19 mouse cellular contexts compared by ENCODE assay signal in genomic region chr14:10036685-10037215, GRCm38 (mm10).
DNase-seq lines count a peak whose midpoint lies in the region; ATAC-seq lines count a peak whose summit lies in the region.
"Had no signal": no experiment of that assay in that cellular context is flagged by ENCODE, and none has a peak within 500 bp of the region (broad histone marks: within the 10 kb centered on the region; RNA-seq: fewer than 3 reads in every experiment).

No protein-coding gene starts in this region.

- H3K4me3 ChIP-seq in embryonic facial prominence, embryonic 14.5 days (ENCODE audit: low read depth, low read length) = no peak overlapping the region
- H3K4me3 ChIP-seq in embryonic facial prominence, embryonic 10.5 days = no peak overlapping the region
- H3K4me3 ChIP-seq: embryonic facial prominence, embryonic 13.5 days; forebrain, embryonic 13.5 days; forebrain, embryonic 15.5 days had no signal

- no peak for ATAC-seq in embryonic facial prominence, embryonic 14.5 days (ENCODE audit: low read depth)
- ATAC-seq: forebrain, embryonic 13.5 days; forebrain, embryonic 15.5 days; forebrain, postnatal 0 days had no signal

- peak; percentile 17 for DNase-seq in embryonic facial prominence, embryonic 14.5 days (ENCODE audit: low spot score)
- DNase-seq in embryonic facial prominence, embryonic 10.5 days (ENCODE audit: low spot score) = no peak
- DNase-seq in frontal cortex, adult 2 months (ENCODE audit: extremely low spot score in 1 of 2, low spot score in 1 of 2) = peak; percentile 5 to 33
- DNase-seq in frontal cortex, postnatal 25 days (ENCODE audit: low spot score in 2 of 2) = no peak
- DNase-seq in right cerebral cortex, adult 18-20 months = peak; percentile 9
- DNase-seq in right cerebral cortex, postnatal 14 days = no peak
- DNase-seq in telencephalon, adult 2 months (ENCODE audit: low read depth, low spot score) = peak; percentile 70
- no peak for DNase-seq in cerebellum, postnatal 14 days
- DNase-seq: adrenal gland, adult 2 months; adrenal gland, postnatal 10 days; adrenal gland, postnatal 25 days; cerebellum, adult 11-12 months; cerebellum, adult 2 months; cerebellum, adult 9-11 months; cerebellum, postnatal 25 days; forebrain, postnatal 0 days had no signal

- H3K4me1 ChIP-seq in embryonic facial prominence, embryonic 14.5 days (ENCODE audit: control insufficient read depth, insufficient read depth, low read length) = no peaks in the 10 kb centered on the region
- H3K4me1 ChIP-seq in embryonic facial prominence, embryonic 10.5 days = peaks cover 12% of the 10 kb centered on the region
- H3K4me1 ChIP-seq: embryonic facial prominence, embryonic 13.5 days; forebrain, embryonic 13.5 days; forebrain, embryonic 15.5 days had no signal

- H3K27me3 ChIP-seq in embryonic facial prominence, embryonic 14.5 days (replicated peaks; ENCODE audit: control insufficient read depth, insufficient read depth, low read length) = no peaks in the 10 kb centered on the region
- peaks cover 37% of the 10 kb centered on the region for H3K27me3 ChIP-seq in embryonic facial prominence, embryonic 10.5 days (replicated peaks; ENCODE audit: low read depth, poor library complexity, severe bottlenecking)
- H3K27me3 ChIP-seq: embryonic facial prominence, embryonic 13.5 days; forebrain, embryonic 13.5 days; forebrain, embryonic 15.5 days had no signal

- H3K36me3 ChIP-seq in embryonic facial prominence, embryonic 14.5 days (ENCODE audit: control insufficient read depth, insufficient read depth, low read length) = no peaks in the 10 kb centered on the region
- no peaks in the 10 kb centered on the region for H3K36me3 ChIP-seq in embryonic facial prominence, embryonic 10.5 days (replicated peaks)
- H3K36me3 ChIP-seq: embryonic facial prominence, embryonic 13.5 days; forebrain, embryonic 15.5 days had no signal

- H3K9me3 ChIP-seq in embryonic facial prominence, embryonic 14.5 days (ENCODE audit: control insufficient read depth, low read length) = no peaks in the 10 kb centered on the region
- H3K9me3 ChIP-seq in embryonic facial prominence, embryonic 10.5 days = no peaks in the 10 kb centered on the region
- H3K9me3 ChIP-seq: embryonic facial prominence, embryonic 13.5 days; forebrain, embryonic 13.5 days; forebrain, embryonic 15.5 days had no signal

- H3K9ac ChIP-seq in embryonic facial prominence, embryonic 14.5 days (ENCODE audit: low read depth, low read length) = no peak overlapping the region
- H3K9ac ChIP-seq: embryonic facial prominence, embryonic 13.5 days; forebrain, embryonic 13.5 days; forebrain, embryonic 15.5 days; forebrain, postnatal 0 days had no signal

- no peak overlapping the region for H3K27ac ChIP-seq in embryonic facial prominence, embryonic 14.5 days (replicated peaks; ENCODE audit: low read depth, low read length)
- H3K27ac ChIP-seq in embryonic facial prominence, embryonic 10.5 days (replicated peaks) = no peak overlapping the region
- H3K27ac ChIP-seq: embryonic facial prominence, embryonic 13.5 days; forebrain, embryonic 13.5 days; forebrain, embryonic 15.5 days had no signal

- 52% methylated on average over 2 of the region's 2 CpGs for WGBS in embryonic facial prominence, embryonic 14.5 days
- 72% methylated on average over 2 of the region's 2 CpGs for WGBS in embryonic facial prominence, embryonic 10.5 days

- no peak overlapping the region for H3K4me2 ChIP-seq in embryonic facial prominence, embryonic 14.5 days (ENCODE audit: low read depth, low read length)
- H3K4me2 ChIP-seq: embryonic facial prominence, embryonic 13.5 days; forebrain, embryonic 13.5 days; forebrain, embryonic 15.5 days had no signal

Comparison
In these comparisons a context has a peak if more than half of its experiments do, and no peak if none do; other contexts are left out.
1. DNase-seq: peak in embryonic facial prominence, embryonic 14.5 days (single experiment), frontal cortex, adult 2 months (2 of 2), right cerebral cortex, adult 18-20 months (single experiment) and telencephalon, adult 2 months (single experiment); none in embryonic facial prominence, embryonic 10.5 days (single experiment), frontal cortex, postnatal 25 days (0 of 2), right cerebral cortex, postnatal 14 days (single experiment) and cerebellum, postnatal 14 days (0 of 2).